Mouse (Mus musculus): Measurements from ENCODE around the gene Amotl2. TPM values are rescaled to one million over a fixed set of nuclear protein-coding genes. Genes with fewer than 3 reads are reported as not detected.
"Not testable (repeated sequence)": the region's sequence is repeated elsewhere in the genome, so short reads cannot be mapped to it uniquely, and the experiment has no call there.

Amotl2 gene
- polyA plus RNA-seq, 3 experiments from 2014 or later = 0.21 TPM; not detected in 2

DNA sequence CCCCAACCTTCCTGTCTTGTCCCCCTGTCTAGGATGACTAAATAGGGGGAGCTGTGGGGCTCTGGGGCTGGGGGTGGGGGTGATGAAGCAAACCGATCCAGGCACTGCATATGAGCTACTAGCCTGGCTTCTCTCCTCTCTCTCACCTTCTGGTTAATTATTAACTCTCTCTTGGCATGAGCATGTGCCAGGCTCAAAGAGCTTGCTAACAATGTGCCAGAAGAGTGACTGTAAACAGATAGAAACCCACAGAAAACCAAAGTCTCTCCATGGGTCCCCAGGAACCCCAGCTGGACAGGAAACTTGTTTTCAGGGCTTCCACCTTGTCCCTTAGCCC, 18.2 kb downstream of the Amotl2 start:
- ATAC-seq = no peak

DNA sequence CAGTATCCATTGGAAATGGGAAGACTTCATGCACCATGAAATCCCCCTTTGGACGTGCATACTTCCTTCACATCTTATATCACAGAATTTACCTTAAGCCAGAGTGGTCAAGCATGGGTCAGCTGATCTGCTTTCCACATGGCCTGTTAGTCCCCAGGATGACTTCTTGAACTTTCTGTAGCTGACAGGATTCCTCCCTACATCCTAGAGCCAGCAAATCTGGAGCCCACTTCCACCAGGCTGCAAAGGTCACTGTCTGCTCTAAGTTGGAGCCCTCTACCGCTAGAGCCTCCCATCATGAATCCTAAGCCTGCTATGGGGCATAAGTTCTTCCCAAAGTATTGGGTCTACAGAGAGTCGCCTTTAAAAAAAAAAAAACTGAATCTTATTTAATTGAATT, 18.8 kb downstream of the Amotl2 start:
- ATAC-seq = no peak

DNA sequence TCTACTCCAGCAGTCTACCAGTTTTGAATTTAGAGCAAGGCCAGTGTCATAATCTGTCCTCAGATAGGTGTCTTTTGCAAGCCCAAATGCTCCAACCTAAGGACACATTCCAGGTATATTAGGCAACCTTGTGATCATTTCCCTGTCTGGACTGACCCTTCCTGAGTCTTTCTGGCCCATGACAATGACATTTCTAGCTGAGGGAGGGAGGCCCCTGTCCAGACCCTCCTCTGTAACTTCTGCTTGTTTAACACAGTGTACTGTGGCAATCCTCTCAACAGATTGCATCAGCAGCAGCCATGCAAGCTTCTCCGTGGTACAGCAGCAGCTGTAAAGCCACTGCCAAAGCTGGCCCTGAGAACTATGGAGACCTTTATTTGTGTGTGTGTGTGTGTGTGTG, 19.5 kb downstream of the Amotl2 start:
- no peak for ATAC-seq

DNA sequence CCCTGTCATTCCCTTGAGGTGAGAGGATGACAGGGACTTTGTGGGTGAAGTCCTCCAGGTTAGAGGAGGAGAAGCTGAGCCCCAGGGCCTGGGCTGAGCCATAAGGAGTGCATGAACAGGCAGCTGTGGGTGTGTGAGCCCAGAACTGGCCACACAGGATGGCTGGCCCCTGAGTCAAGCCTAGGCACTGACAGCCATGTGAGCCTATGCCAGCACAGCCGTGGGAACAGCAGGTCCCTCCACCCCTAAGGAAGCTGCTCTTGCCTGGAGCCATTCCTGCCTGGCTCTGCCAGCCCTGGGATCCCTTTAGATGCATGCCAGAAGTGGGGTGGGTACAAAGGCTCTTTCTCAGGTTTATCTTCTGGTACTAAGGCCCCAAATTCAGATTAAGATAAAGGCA, 20.9 kb downstream of the Amotl2 start:
- no peak for ATAC-seq

DNA sequence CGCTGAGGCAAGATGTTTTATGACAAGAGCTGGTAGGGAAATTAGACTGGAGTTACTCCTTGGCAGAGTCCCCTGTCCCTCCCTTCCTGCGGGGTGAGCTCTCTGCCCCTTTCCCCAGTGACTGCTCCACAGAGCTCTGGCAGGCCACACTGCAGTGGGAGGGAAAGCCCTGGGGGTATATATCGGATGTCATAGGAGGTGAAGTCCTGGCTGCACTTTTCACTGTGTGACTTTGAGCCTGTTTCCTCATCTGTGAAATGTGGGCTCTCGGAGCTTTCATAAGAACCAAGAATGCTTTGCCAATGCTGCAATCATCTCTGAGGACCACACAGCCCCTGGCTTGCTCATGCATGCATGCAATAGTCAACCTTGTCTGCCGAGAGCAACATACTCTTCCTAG, 30.3 kb downstream of the Amotl2 start:
- ATAC-seq = no peak

DNA sequence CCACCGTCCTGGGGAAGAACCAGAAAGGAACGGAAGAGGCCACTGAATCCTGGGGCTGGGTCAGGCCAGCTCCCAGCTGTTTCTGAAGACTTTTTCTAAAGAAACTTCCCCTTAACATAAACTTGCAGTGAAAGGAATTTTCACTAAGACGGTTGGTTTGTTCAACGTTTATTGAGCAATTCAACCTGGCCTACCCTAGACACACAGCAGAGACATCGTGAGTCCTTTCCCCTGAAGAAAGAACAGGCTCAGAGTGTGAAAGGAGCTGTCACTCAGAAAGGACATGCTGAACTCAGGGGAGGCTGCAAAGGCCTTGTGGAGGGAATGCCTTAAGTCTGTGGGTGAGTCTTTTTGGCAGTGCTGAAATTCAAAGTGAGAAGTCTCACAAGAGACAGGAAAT, 31.4 kb downstream of the Amotl2 start:
- no peak for ATAC-seq

DNA sequence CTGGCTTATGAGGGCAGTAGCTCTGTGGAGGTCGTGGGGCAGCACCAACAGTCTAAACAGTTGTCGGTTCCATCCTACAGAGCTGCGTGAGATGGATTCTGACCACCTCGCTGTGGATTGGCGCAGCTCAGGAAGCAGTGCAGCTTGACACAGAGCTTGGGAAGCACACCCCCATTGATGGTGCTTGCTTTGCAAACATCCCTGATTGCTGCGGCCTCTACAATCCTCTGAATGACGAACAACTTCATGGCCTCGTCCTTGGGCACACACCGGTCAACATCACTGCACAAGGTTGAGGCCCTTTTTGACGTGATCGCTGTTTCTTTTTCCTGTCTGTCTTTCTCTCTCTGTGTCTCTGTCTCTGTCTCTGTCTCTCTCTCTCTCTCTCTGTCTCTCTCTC, 32.7 kb downstream of the Amotl2 start:
- no peak for ATAC-seq

DNA sequence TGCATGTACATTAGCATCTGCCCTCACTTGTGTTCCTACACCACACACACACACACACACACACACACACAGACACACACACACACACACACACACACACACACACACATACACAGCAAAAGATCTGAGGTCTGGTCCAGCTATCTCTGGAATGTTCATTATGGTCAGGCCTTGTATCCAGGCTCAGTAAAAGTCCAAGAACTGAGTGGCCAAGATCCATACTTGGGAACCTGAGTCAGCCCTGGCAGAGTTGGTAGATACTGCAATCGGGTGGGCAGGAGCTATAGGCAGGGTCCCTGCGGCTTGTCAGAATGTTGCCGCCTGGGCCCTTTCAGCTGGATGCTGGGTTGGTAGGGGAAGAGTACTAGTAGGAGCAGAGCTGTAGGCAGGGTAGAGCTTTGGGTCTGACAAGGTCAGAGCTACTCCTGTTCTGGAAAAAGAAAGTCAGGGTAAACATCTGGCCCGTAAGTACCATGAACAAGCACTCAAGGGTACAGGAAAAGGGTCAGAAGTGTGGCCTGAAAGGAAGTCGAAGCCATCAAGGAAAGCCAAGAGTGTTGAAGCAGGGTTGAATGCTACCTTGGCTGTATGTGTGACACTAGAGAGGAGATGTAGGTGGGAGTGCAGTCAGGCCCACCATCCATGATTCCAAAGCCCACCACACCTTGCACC, 35.3 kb downstream of the Amotl2 start:
- no peak for ATAC-seq

DNA sequence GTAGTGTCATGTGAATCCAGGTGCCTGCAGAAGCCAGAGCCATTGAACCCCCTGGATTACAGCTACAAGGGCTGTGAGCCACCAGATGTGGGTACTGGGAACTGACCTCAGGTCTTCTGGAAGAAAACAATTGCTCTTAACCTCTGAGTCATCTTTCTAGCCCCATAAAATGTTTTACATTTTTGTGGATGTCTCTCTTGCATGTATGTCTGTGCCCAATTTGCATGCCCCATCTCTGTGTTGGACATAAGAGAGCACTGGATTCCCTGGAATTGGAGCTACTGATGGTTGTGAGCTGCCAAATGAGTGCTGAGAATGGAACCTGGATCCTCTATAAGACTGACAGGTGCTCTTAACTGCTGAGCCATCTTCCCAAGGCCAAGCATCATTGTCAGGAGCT, 36.8 kb downstream of the Amotl2 start:
- ATAC-seq = no peak

DNA sequence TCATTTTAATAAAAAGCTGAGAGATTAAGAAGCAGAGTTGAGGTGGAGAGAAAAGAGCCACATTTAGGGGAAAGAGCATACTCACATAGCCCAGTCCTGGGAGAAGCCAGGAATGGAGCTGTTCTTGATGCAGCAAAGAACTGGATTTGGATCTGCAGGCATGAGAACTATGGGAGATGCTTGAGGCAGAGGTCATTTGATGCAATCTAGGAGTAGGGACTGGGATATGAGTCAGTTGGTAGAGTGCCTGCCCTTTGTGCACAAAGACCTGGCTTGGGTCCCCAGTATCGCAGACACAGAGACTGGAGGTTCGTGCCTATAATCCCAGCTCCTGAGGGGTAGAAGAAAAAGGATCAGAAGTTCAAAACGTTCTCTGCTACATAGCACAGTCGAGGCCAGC, 38.7 kb downstream of the Amotl2 start:
- no peak for ATAC-seq

DNA sequence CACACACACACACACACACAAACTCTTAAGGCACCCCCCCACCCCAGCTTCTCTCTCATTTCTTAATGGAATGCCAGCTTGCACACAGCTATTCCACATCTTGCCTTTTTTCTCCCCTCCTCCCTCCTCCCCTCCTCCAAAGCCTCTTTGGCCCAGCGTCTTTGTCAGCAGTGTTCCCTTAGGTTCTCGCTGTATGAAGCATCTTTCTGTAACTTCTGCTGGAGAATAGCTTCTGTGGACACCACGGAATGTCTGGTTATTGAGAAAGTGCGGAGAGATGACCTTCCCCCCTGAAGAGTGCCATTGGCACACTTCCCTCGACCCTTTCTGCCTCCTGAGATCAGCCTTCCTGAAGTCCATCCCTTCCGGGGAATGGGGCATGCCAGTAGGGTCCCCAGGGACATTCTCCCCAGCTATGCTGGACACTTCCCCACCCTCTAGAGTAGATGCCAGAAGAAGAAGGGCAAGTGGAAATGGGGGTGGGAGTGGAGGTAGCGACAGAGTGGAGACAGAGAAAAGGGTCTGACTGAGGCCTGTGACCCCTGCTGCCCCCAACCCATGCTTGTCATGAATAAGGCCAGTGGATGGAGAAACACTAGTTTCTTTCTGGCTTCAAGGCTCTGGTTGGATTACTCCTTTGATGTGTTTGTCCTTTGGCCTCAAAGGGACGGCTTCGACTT, 39.3 kb downstream of the Amotl2 start:
- ATAC-seq = no peak

DNA sequence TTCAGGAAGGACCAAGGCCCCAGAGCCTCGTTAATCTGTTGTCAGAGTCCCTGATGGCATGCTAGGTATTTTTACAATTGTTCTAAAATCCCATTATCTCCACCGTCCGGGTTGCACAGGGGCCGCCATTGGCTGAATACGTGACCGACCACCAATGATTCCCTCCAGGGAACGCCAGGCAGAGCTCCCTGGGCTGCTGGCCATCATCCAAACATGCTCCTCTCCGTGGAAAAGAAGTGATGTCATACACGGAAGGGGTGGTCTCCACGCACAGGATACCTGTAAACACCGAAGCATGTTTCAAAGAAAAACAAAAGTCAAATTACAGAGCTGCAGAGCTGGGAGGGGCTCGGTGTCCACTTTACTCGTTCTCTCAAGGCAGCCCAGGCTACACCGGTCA, 39.9 kb downstream of the Amotl2 start:
- no peak for ATAC-seq

DNA sequence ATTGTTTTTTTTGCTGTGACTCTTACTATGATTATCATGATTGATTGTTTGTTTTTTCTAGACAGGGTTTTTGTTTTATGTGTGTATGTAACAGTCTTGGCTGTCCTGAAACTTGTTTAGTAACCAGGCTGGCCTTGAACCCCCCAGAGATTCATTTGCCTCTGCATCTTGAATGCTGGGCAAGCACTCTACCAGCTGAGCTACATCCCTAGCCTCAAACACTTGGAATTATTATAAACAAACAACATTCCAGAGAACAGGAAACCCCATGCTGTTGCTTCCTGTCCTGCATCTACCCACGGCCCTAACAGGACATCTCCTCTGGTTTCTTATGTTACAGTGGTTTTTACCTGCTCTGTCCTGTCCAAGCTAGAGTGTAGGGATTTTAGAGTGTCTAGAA, 42.4 kb downstream of the Amotl2 start:
- no peak for ATAC-seq

DNA sequence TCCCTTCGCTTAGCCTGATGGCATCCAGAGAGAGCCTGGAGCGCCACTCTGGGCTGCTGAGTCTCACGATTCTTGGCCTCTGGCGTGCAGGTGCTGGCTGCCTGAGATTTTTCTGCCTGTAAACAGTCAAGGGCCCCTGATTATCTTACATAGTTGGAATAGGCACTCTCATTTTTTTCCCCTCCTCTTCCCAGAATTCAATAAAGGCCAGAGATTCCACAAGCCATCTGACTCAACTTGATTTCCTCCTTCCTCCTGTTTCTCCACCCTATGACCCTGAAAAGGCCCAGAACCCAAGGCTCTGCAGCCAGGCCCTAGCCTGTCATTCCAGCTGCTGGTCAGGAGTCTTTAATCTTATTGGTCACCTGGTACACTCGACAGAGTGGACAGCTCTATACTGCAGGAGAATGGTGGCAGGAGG, 43.1 kb downstream of the Amotl2 start:
- no peak for ATAC-seq

DNA sequence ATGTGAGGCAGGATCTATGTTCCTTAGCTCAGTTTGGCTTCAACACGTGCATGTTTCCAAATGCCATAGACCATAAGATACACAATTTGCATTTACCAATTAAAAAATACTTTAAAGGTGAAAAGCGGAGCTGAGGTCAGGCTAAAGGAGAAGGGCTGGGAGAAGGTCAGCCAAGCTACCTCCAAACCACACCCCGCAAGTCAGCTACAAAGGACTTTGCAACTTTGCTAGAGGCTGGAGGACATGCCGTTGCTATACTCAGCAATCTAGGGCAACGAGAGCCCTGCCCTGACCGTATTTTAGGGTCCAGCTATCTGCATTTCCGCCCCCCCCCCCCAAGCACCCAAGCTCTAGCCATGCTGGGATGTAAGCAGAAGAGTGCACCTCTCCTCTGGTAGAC, 45.1 kb downstream of the Amotl2 start:
- ATAC-seq = no peak

DNA sequence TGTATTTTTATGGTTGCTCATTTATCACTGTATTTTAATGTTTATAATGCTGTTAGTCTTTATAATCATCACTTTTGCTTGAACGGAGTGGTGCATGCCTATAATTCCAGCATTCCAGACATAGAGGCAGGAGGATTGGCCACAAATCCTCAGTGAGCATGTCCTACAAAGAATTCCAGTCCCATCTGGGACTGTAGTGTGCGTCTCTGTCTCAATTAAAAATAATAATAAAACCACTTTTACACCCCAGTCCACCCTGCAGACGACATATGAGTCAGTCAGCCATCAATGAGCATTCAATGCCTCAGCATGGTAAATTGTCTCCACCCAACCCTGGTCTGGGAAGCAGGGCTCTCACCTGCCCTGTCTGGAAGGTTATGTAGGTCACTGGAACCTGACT, 46.4 kb downstream of the Amotl2 start:
- no peak for ATAC-seq

DNA sequence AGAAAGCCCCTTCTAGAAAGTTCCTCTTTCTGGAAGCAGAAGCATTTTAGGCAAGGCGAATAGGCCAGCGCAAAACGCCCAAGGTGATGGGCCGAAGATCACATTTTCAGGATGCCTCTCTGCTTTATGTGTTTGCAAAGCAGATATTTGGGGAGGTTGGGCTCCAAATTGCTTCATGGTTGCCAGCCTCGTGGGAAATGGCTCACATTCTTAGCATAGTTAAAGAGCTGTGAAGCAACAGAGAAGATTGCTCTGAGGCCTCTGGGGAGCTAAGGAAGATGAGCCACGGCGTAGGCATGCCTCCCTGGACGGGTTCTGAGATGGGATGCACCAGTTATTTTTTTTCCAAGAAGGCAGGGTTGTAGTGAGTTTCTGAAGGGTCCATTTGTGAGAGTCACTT, 47.0 kb downstream of the Amotl2 start:
- no peak for ATAC-seq

DNA sequence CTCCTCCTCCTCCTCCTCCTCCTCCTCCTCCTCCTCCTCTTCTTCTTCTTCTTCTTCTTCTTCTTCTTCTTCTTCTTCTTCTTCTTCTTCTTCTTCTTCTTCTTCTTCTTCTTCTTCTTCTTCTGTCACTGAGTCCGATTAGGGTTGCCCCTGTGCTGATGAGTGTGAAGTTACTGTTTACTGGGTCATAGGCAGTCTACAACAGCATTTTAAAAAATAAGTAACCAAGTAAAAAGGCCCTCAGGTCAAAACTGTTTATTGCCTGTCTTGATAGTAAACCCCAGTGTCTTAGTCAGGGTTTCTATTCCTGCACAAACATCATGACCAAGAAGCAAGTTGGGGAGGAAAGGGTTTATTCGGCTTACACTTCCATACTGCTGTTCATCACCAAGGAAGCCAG, 48.1 kb downstream of the Amotl2 start:
- not testable (repeated sequence) for ATAC-seq

DNA sequence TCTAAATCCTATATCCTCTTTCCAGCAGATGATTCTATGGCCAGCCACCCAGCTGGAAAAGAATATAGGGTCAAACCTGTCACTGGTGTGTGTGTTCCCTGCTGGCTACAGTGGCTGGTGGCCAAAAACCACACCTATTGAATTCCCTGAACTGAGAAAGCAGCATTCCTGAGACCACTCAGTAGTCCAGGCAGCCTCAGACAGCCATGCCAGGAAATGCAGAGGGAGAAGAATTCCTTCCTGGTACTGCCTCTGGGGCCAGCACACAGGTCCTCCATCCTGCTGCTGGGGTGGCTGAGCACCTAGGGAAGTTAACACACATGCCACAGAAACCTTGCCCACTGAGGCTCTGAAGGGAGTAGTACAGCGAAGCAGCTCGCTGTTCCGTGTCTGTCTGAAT, 50.3 kb downstream of the Amotl2 start:
- ATAC-seq = no peak

DNA sequence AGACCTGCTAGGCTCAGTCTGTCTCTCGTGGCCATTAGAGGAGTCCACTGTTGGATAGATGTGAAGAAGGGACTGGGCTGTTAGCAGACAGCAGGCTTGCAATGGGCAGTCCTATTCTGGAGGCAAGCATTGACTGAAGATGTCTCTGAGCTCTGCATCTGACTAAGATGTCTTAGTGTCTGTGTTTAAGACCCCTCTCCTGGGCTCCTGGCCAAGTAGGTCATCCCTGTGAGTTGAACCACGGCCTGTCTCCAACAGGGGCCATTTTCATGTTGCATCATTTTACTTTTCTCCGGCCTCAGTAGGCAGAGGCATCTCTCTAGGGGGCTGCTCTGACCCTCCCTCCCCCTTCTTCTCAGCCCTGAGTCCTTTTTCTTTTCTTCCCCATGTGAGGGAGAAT, 52.8 kb downstream of the Amotl2 start:
- ATAC-seq = no peak

DNA sequence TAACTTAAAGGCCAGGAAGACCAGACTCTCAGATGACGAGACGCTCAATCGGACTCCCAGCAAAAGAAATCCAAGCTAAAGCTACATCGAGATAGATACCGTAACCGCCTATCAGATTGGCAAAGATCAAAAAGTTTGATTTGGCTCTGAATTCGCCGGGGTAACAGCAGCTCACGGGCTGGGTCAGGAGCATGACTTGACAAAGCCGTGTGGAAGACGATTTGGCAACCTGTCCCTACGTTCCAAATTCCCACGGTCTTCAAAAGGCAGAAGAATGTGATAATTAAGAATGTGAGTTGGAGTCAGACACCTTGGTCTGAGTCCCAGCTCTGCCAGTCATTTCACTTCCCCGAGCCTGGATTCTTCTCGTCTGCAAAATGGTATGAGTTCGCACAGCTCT, 53.7 kb downstream of the Amotl2 start:
- no peak for ATAC-seq

DNA sequence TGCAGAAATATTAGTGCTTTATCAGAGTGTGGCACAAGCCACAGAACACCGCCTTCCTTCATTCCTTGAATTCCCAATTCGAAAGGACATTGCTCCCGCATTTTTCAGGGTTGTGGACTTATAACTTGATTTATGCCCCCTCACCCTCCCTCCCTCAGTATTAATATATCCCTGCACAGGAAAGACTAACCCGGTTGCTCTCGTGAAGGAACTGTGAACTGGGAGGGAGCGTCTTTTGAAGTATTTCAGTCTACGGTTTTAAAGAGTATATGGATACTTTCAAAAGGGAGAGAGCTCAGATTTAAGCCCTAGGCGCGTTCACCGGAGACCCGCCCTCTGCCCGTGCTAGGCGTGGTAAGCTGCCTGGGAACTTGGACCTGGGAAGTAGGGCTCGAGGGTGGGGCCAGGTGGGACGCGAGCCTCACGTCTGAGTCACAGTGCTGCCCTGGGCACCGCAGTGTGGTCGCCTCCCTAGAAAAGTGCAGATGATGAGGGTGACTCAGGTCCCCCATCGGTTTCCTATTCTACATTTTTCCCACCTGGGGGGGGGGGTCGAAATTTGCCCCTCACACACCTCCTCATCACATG, 54.9 kb downstream of the Amotl2 start:
- no peak for ATAC-seq

DNA sequence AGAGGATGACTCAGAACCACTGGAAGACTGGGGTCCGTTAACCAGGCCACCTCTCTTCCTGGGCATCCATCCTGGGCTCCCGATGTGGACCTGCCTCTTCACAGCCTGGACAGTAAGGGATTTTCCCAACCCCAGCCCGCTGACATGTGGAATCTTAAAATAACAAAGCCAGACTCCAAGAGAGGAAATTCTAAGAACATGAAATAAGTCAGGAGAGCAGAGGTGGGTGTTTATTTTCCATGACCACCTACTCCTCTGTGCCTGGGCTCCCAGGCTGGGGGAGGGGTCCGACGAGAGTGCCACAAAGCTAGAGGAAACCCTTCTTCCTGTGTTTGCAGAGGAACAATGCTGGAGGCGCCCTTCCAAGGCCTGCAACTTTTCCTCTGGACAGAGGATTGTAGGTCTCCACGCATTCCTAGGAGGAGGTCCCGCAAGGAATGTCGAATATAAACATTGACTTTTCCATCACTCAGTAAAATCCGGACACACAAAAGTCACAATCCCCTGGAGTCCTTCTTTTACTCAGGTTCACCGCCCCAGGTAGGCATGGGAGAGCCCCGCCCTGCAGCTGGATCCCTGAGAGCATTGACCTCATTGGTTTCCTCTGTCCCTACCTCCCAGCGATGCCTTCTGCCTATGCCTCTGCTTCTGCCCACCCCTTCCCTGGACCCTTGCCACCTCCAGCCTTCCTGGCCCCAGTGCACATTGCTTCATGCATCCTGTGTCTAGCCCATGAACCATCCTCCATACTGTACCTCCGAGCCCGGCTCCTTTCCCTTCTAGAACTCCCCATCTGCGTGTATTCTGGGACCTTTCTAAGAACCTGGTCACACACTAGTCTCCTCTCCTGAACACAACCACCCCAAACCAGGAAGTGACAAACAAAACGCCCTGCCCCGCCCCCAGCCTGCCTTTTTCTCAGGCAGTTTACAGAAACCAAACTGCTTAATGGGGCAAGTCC, 61.4 kb downstream of the Amotl2 start:
- no peak for ATAC-seq

Data from inflammation-experienced regulatory T-cells, adult 6 months (primary cell).